Mouse (Mus musculus): ENCODE measurements at regions not wholly inside any gene's neighbourhood (a gene's known extent, or its start where the extent isn't known, plus 50 kb on each side); places are given as distances from the start of the nearest gene placed in this dataset.

DNA sequence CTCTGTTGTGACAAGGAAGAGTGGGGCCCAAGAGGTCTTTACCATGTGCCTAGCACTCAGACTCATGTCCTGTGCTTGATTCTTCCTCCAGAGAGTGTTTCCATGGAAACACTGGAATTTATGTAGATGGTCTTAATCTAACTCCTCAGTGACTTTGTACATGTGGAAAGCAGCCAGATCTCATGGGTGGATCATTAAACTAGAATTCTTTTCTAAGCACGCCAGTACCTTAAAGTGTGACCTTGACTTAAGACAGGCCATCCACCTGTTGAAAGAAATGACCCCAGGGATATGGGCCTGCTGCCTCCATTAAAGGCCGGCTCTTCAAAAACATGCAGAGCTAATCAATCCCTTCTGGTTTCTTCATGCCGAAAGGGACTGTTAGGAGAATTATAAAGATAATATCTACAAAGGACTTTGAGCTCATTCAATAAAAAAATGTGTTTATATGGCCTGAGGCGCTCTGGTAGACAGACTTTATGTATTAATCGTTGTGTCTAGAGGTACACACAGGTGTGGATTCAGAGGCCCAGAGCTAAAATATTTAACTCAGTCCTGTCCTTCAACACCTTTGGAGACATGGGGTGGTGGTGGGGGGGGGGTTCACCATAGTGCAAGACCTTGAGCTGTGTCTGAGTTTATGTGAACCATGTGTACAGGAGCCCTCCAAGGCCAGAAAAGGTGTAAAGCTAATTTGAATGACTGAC, 60.5 kb upstream of the Gls start:
- no peak overlapping the region for H3K27ac ChIP-seq (ENCODE audit: insufficient read depth, low read length)
- TF ChIP-seq POLR2A (IDR thresholded peaks at IDR 0.05; ENCODE audit: low read depth, low read length): no peak
- TF ChIP-seq CTCF (IDR thresholded peaks at IDR 0.05; ENCODE audit: borderline replicate concordance, insufficient read depth, low read length): no peak

More for the DNA sequence above, 60.5 kb upstream of the Gls start:
- Histone ChIP-seq H3K4me1 (ENCODE audit: control insufficient read depth, insufficient read depth, low read length) (0 out of 2 replicates have a peak, but pooled peaks cover under 1% of the 10 kb centered on the region), H3K4me3 (ENCODE audit: insufficient read depth, low read length) (no peak overlapping the region)
